Mouse (Mus musculus): ENCODE measurements around the gene Arf1.

DNA sequence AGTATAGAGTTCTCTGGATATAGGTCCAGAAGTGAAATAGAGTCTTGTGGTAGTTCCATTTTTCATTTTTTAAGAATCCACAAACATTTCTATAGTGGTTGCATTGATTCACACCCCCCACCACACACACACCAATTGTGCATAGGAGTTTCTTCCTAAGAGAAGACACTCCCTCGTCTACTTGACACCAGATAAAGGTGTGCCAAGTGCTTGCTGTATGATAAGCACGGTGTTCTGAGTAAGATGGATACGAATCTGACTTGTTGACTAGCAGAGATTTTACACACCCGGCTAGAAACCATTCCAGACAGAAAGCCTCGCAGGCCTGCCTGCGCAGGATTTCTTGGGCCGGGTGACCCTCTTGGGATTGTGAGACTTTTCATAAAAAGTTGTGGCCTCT, 31.6 kb upstream of the Arf1 start:
- TF ChIP-seq CHD2 (IDR thresholded peaks at IDR 0.05; ENCODE audit: low read depth, low read length) (no peak), HCFC1 (IDR thresholded peaks at IDR 0.05; ENCODE audit: borderline replicate concordance, insufficient read depth, low read length) (no peak)
